Mouse (Mus musculus) kidney, embryonic 16.5 days (tissue): ENCODE data around the gene Iqcf5. TPM values are rescaled to one million over a fixed set of nuclear protein-coding genes. Genes with fewer than 3 reads are reported as not detected.
"Not testable (repeated sequence)": the region's sequence is repeated elsewhere in the genome, so short reads cannot be mapped to it uniquely, and the experiment has no call there.

Experiments
- ATAC-seq: fragments of 200-750 bp; cut with Nextera tagmentation; 2 replicates; pipeline ENCODE4 v1.8.0; 2017; ENCODE audit warnings: moderate TSS enrichment; ENCODE audit not compliant: low FRiP score, low TSS enrichment
- H3K27ac ChIP-seq: fragments of 300-500 bp; sonication (generic); 2 replicates; pipeline ENCODE4 v1.5.1; 2014; ENCODE audit warnings: low read length
- H3K27me3 ChIP-seq: fragments of 300-500 bp; sonication (generic); 2 replicates; pipeline ENCODE4 v1.6.1; 2014; ENCODE audit warnings: low read length, control low read depth, mixed read lengths; ENCODE audit not compliant: insufficient read depth
- H3K36me3 ChIP-seq: fragments of 300-500 bp; sonication (generic); 2 replicates; pipeline ENCODE4 v1.6.1; 2014; ENCODE audit warnings: low read length, control low read depth, mixed read lengths; ENCODE audit not compliant: insufficient read depth
- H3K4me1 ChIP-seq: fragments of 300-500 bp; sonication (generic); 2 replicates; pipeline ENCODE4 v1.6.1; 2014; ENCODE audit warnings: low read length, control low read depth, mixed read lengths; ENCODE audit not compliant: insufficient read depth
- H3K4me2 ChIP-seq: fragments of 300-500 bp; sonication (generic); replicated peaks from 2 replicates; pipeline ENCODE4 v1.6.1; 2014; ENCODE audit warnings: low read depth, low read length
- H3K4me3 ChIP-seq: fragments of 300-500 bp; sonication (generic); 2 replicates; pipeline ENCODE4 v1.5.1; 2014; ENCODE audit warnings: mild to moderate bottlenecking, low read length
- H3K9ac ChIP-seq: fragments of 300-500 bp; sonication (generic); replicated peaks from 2 replicates; pipeline ENCODE4 v1.6.1; 2014; ENCODE audit warnings: low read length
- H3K9me3 ChIP-seq: fragments of 300-500 bp; sonication (generic); 2 replicates; pipeline ENCODE4 v1.6.1; 2016; ENCODE audit warnings: low read length, control low read depth
- WGBS: fragments of 180-500 bp; shearing (Covaris S2); extraction: QIAGEN DNeasy Blood & Tissue Kit; methylation state at CpG from one replicate; pipeline ENCODE4 v1.1.7; 2014; 5-methylcytosine and 5-hydroxymethylcytosine counted together
- polyA plus RNA-seq: library from polyadenylated mRNA; unstranded; fragments of >200 nt; fragmentation: Nextera tagmentation; extraction: Ambion mirVana; gene quantifications from 2 replicates; pipeline ENCODE4 v1.2.1, GENCODE M21; 2015

Gene Iqcf5
- polyA plus RNA-seq, 1 experiment from 2014 or later = not detected

GRCm38 (mm10) chr9:106478101-106478500 is 36.3 kb upstream of the Iqcf5 start:
- H3K27me3 ChIP-seq = no peaks in the 10 kb centered on the region
- H3K9ac ChIP-seq = peak overlapping the region; percentile 74
- H3K36me3 ChIP-seq = peaks cover 20% of the 10 kb centered on the region
- H3K4me2 ChIP-seq = peak overlapping the region; percentile 98
- WGBS = 73% methylated on average over 9 of the region's 9 CpGs
- peak overlapping the region; percentile 73 for H3K4me3 ChIP-seq
- H3K9me3 ChIP-seq = no peaks in the 10 kb centered on the region
- peaks cover 39% of the 10 kb centered on the region for H3K4me1 ChIP-seq
- no peak overlapping the region for H3K27ac ChIP-seq
- ATAC-seq = no peak

- Histone ChIP-seq H3K36me3 (peaks cover 38% of the 10 kb centered on the region), H3K4me3 (no peak overlapping the region), H3K9me3 (no peaks in the 10 kb centered on the region), H3K9ac (no peak overlapping the region), H3K27me3 (no peaks in the 10 kb centered on the region), H3K27ac (no peak overlapping the region), H3K4me2 (no peak overlapping the region), H3K4me1 (peaks cover 20% of the 10 kb centered on the region)
- WGBS = 88% methylated on average over 7 of the region's 7 CpGs
- no peak for ATAC-seq
These were observed 33.8 kb upstream of the Iqcf5 start for GRCm38 (mm10) chr9:106480541-106480940.

GRCm38 (mm10) chr9:106481075-106481474 is 33.3 kb upstream of the Iqcf5 start:
- peaks cover 39% of the 10 kb centered on the region for H3K36me3 ChIP-seq
- WGBS = 86% methylated on average over 13 of the region's 15 CpGs

GRCm38 (mm10) chr9:106481676-106482075 is 32.7 kb upstream of the Iqcf5 start:
- Histone ChIP-seq H3K9ac (no peak overlapping the region), H3K4me1 (peaks cover 11% of the 10 kb centered on the region), H3K27me3 (no peaks in the 10 kb centered on the region), H3K9me3 (no peaks in the 10 kb centered on the region), H3K36me3 (peaks cover 41% of the 10 kb centered on the region), H3K4me3 (no peak overlapping the region), H3K27ac (no peak overlapping the region), H3K4me2 (no peak overlapping the region)
- ATAC-seq = no peak
- WGBS = 92% methylated on average over 13 of the region's 13 CpGs

More at GRCm38 (mm10) chr9:106481075-106481474, 33.3 kb upstream of the Iqcf5 start:
- Histone ChIP-seq H3K27ac (no peak overlapping the region), H3K4me2 (no peak overlapping the region), H3K9me3 (no peaks in the 10 kb centered on the region), H3K9ac (no peak overlapping the region), H3K4me1 (peaks cover 15% of the 10 kb centered on the region), H3K27me3 (no peaks in the 10 kb centered on the region), H3K4me3 (no peak overlapping the region)
- ATAC-seq = no peak

GRCm38 (mm10) chr9:106482578-106483115 is 31.7 kb upstream of the Iqcf5 start:
- Histone ChIP-seq H3K4me2 (no peak overlapping the region), H3K36me3 (peaks cover 41% of the 10 kb centered on the region), H3K4me3 (no peak overlapping the region), H3K4me1 (peaks cover 9% of the 10 kb centered on the region), H3K27me3 (no peaks in the 10 kb centered on the region), H3K9ac (no peak overlapping the region), H3K9me3 (no peaks in the 10 kb centered on the region), H3K27ac (no peak overlapping the region)
- no peak for ATAC-seq
- 85% methylated on average over 17 of the region's 17 CpGs for WGBS

GRCm38 (mm10) chr9:106483136-106483535 is 31.2 kb upstream of the Iqcf5 start:
- Histone ChIP-seq H3K4me2 (no peak overlapping the region), H3K4me1 (peaks cover 4% of the 10 kb centered on the region), H3K27me3 (no peaks in the 10 kb centered on the region), H3K9me3 (no peaks in the 10 kb centered on the region), H3K36me3 (peaks cover 41% of the 10 kb centered on the region), H3K27ac (no peak overlapping the region), H3K9ac (no peak overlapping the region), H3K4me3 (no peak overlapping the region)
- 95% methylated on average over 10 of the region's 10 CpGs for WGBS
- no peak for ATAC-seq

- Histone ChIP-seq H3K27ac (no peak overlapping the region), H3K27me3 (no peaks in the 10 kb centered on the region), H3K9ac (no peak overlapping the region), H3K4me3 (no peak overlapping the region), H3K4me2 (no peak overlapping the region), H3K9me3 (no peaks in the 10 kb centered on the region), H3K4me1 (no peaks in the 10 kb centered on the region), H3K36me3 (peaks cover 41% of the 10 kb centered on the region)
- ATAC-seq = no peak
- WGBS = 90% methylated on average over 17 of the region's 17 CpGs
These were observed 30.8 kb upstream of the Iqcf5 start for GRCm38 (mm10) chr9:106483606-106484005.

- Histone ChIP-seq H3K4me2 (no peak overlapping the region), H3K27me3 (no peaks in the 10 kb centered on the region), H3K27ac (no peak overlapping the region), H3K9ac (no peak overlapping the region), H3K4me1 (no peaks in the 10 kb centered on the region), H3K36me3 (peaks cover 41% of the 10 kb centered on the region), H3K4me3 (no peak overlapping the region), H3K9me3 (no peaks in the 10 kb centered on the region)
- 79% methylated on average over 10 of the region's 10 CpGs for WGBS
- no peak for ATAC-seq
These were observed 29.3 kb upstream of the Iqcf5 start for GRCm38 (mm10) chr9:106485076-106485475.

- H3K27ac ChIP-seq, H3K4me3 ChIP-seq, H3K9me3 ChIP-seq, H3K9ac ChIP-seq, H3K4me2 ChIP-seq, ATAC-seq, H3K4me1 ChIP-seq, H3K27me3 ChIP-seq: not testable (repeated sequence)
- WGBS = 86% methylated on average over 6 of the region's 6 CpGs
- H3K36me3 ChIP-seq = peaks cover 26% of the 10 kb centered on the region
These were observed 26.8 kb upstream of the Iqcf5 start for GRCm38 (mm10) chr9:106487602-106488001.

GRCm38 (mm10) chr9:106499667-106500066 is 14.7 kb upstream of the Iqcf5 start, which contains the start of gene Iqcf1:
Gene Iqcf1 (plus strand): TSS chr9:106499967.
- no peaks in the 10 kb centered on the region for H3K27me3 ChIP-seq

More at GRCm38 (mm10) chr9:106499667-106500066, 14.7 kb upstream of the Iqcf5 start, which contains the start of gene Iqcf1:
- no peak within 1 kb of the TSS for H3K9ac ChIP-seq
- H3K4me3 ChIP-seq = no peak within 1 kb of the TSS
- H3K27ac ChIP-seq = no peak within 1 kb of the TSS
- WGBS = 90% methylated on average over 6 of the region's 6 CpGs
- ATAC-seq = no peak
- H3K36me3 ChIP-seq = no peaks in the 10 kb centered on the region
- no peaks in the 10 kb centered on the region for H3K9me3 ChIP-seq
- H3K4me1 ChIP-seq = no peaks in the 10 kb centered on the region
- no peak within 1 kb of the TSS for H3K4me2 ChIP-seq
